Mouse (Mus musculus) megakaryocyte, embryonic 14.5 days (primary cell): Measurements from ENCODE around the gene Adad2. TPM values are rescaled to one million over a fixed set of nuclear protein-coding genes. Genes with fewer than 3 reads are reported as not detected.

Experiments
- H3K27me3 ChIP-seq: replicated peaks from 2 replicates; pipeline ENCODE3; 2012; ENCODE audit warnings: inconsistent platforms
- H3K36me3 ChIP-seq: replicated peaks from 2 replicates; pipeline ENCODE3; 2012; ENCODE audit warnings: low read length, inconsistent platforms, mixed read lengths
- H3K4me1 ChIP-seq: 2 replicates; pipeline ENCODE4 v1.6.1; 2012; ENCODE audit warnings: inconsistent platforms
- H3K4me3 ChIP-seq: replicated peaks from 2 replicates; pipeline ENCODE3; 2012; ENCODE audit warnings: moderate library complexity, mild to moderate bottlenecking, inconsistent platforms
- H3K9me3 ChIP-seq: 2 replicates; pipeline ENCODE4 v1.6.1; 2012; ENCODE audit warnings: inconsistent platforms
- FLI1 ChIP-seq: IDR thresholded peaks from 2 replicates; pipeline ENCODE4 v1.6.1; 2012; ENCODE audit warnings: low read length, inconsistent platforms, mixed read lengths
- GATA1 ChIP-seq: IDR thresholded peaks from 3 replicates; pipeline ENCODE4 v1.6.1; 2012; ENCODE audit warnings: mixed read lengths, low read length, inconsistent platforms, borderline replicate concordance
- polyA plus RNA-seq: library from polyadenylated mRNA; stranded (reverse); fragments of >175 nt; gene quantifications from 2 replicates; pipeline ENCODE4 v1.2.3, GENCODE M21; 2012; ENCODE audit warnings: low replicate concordance; ENCODE audit not compliant: insufficient read depth

Adad2 gene
- polyA plus RNA-seq, 1 experiment, result not detected

DNA sequence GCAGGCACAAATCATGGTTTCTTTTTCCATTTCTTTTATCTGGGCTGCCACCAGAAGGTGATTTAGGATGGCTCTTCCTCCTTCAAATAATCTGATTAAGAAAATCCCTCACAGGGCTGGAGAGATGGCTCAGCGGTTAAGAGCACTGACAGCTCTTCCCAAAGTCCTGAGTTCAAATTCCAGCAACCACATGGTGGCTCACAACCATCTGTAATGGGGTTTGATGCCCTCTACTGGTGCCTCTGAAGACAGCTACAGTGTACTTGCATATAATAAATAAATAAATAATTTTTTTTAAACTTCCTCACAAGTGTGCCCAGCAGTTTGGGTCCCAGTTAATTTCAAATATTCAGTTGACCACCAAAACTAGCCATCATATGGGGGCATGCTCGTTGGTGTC lies 6.3 kb upstream of the Adad2 start:
- Histone ChIP-seq H3K4me3 (no peak overlapping the region), H3K4me1 (peaks cover 25% of the 10 kb centered on the region), H3K9me3 (peaks cover 23% of the 10 kb centered on the region), H3K27me3 (peaks cover 3% of the 10 kb centered on the region), H3K36me3 (peaks cover 22% of the 10 kb centered on the region)
- TF ChIP-seq FLI1 (no peak), GATA1 (no peak)

DNA sequence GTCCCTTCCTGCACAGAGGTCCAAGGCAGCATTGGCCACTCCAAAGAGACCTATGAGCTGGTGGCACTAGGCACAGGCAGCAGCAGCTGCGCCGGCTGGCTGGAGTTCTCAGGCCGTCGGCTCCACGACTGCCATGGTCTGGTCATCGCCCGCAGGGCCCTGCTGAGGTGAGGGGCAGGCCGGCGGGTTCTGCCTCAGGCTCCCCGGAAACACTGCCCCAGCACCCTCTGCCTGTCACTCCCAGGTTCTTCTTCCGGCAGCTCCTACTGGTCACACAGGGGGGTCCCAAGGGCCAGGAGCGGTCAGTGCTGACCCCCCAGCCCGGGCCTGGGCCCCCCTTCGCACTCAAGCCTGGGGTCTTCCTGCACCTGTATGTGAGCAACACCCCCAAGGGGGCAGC lies 2.5 kb downstream of the Adad2 start:
- peaks cover 64% of the 10 kb centered on the region for H3K27me3 ChIP-seq
- TF ChIP-seq FLI1 (no peak), GATA1 (no peak)
- H3K36me3 ChIP-seq, result no peaks in the 10 kb centered on the region
- 0 out of 2 replicates have a peak, but pooled peaks cover under 1% of the 10 kb centered on the region for H3K9me3 ChIP-seq
- H3K4me1 ChIP-seq, result no peaks in the 10 kb centered on the region; the same call in 1 of the 2 replicates
- H3K4me3 ChIP-seq, result no peak overlapping the region

DNA sequence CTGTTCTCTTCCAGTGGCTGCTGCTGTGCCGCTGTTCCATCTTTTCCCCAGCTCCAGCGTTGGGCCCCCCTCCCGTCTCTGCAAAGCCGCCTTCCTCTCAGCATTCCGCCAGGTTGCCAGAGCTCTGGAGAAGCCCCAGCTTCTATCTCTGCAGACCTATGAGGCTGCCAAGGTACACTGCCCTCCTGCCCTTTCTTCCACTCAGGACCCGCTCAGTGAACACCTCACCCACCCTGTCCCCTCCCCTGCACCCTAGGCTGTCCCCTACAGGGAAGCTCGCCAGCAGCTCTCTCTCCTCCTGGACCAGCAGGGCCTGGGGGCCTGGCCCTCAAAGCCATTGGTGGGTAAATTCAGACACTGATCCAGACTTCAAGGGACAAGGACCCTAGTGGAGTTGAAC lies 3.8 kb downstream of the Adad2 start:
- H3K4me1 ChIP-seq, result no peaks in the 10 kb centered on the region; the same call in 1 of the 2 replicates
- H3K27me3 ChIP-seq, result peaks cover 72% of the 10 kb centered on the region
- no peaks in the 10 kb centered on the region for H3K9me3 ChIP-seq
- TF ChIP-seq FLI1 (no peak), GATA1 (no peak)
- no peaks in the 10 kb centered on the region for H3K36me3 ChIP-seq
- H3K4me3 ChIP-seq, result no peak overlapping the region

DNA sequence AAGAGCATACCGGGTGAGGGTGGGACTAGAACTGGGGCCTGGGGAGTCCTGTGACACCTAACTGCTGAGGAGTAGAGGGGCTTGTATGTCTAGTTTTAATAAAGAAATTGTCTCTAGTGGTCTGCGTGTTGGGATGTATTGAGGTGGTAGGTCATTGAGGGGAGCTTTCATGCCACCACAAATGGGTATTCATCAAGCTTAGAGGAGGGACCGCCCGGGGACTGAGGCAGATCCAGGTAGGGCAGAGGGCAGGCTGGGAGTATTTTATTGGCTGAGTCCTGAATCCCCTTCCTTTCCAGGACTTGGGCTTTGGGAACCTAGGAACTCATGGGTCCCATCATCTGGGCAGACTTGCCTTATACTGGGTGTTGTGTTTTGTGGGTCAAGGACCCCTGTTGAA lies 4.3 kb downstream of the Adad2 start:
- Histone ChIP-seq H3K27me3 (peaks cover 75% of the 10 kb centered on the region), H3K36me3 (no peaks in the 10 kb centered on the region), H3K9me3 (no peaks in the 10 kb centered on the region), H3K4me3 (no peak overlapping the region), H3K4me1 (no peaks in the 10 kb centered on the region; the same call in 1 of the 2 replicates)
- TF ChIP-seq GATA1, result no peak
- TF ChIP-seq FLI1, result no peak

DNA sequence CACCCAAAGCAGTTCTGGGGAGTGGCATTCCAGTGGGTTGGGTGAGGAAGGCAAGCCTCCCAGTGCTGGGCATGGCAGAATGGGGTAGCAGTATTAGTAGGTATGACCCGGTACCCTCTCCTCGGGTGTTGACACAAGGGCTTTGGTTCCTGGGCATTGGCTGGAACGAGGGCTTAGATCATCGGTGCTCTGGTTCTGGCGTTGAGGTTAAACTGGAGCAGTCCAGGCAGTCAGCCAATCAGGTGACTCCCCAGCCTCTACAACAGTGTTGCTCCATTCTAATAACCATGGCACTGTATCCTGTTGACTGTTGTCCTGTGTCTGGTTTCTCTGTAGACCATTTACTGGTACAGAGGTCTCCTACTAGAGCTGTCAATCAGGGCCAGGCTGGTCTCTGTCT lies 5.0 kb downstream of the Adad2 start:
- H3K27me3 ChIP-seq, result peaks cover 75% of the 10 kb centered on the region
- no peaks in the 10 kb centered on the region for H3K9me3 ChIP-seq
- H3K4me3 ChIP-seq, result no peak overlapping the region
- H3K36me3 ChIP-seq, result no peaks in the 10 kb centered on the region
- TF ChIP-seq FLI1, result no peak
- no peak for TF ChIP-seq GATA1
- H3K4me1 ChIP-seq, result no peaks in the 10 kb centered on the region; the same call in 1 of the 2 replicates

DNA sequence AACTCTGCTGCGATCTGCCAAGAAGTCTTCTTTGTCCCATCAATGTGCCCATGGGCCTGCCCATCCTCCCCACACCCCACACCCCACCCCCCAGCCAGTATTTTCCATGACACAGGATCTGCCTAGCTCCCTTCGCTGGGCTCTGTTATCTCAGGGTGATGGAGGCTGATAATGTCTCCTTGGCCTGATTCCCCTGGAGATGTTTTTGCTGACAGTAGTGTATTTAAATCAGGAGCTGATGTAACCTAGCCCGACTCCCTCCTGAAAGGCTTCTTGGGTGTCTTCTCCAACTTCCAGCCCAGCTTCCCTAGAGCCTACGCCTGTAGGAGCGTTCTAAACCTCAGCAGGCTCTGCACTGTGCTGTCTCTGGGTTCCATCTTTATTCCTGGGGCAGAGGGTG lies 6.3 kb downstream of the Adad2 start:
- Histone ChIP-seq H3K9me3 (no peaks in the 10 kb centered on the region), H3K4me3 (no peak overlapping the region), H3K27me3 (peaks cover 75% of the 10 kb centered on the region), H3K4me1 (no peaks in the 10 kb centered on the region; the same call in 1 of the 2 replicates), H3K36me3 (no peaks in the 10 kb centered on the region)
- TF ChIP-seq FLI1 (no peak), GATA1 (no peak)

DNA sequence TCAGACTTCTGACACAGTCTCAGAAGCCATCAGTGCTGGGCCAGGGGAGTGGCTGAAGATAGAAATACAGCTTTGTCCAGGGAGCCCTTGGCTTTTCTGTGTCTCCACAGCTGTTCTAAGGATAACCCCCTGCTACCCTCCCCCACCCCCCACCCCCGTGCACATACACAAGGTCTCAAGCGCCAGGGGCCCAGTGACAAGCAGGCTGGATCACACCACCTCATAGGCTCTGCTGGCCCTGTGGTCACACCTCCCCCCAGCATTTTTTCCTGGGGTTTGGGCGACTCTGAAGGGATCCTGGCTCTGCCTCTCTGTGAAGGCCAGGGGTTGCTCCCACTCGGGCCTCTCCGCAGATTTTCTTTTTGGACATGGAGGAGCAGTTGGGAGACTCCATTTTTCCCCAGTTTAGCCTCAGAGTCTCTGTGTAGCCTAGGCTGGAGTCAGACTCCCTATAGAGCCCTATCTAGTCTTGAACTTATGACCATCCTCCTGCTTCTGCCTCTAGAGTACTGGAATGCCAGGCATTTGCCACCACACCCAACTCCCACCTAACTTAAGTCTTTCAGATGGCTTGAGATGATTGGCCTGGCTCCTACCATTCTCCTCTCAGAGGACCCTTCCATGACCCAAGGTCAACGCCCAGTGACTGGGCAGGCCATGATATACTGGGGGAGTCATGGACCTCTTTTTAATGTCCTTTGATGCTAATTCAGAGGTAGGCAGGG lies 7.7 kb downstream of the Adad2 start:
- no peaks in the 10 kb centered on the region for H3K9me3 ChIP-seq
- peaks cover 78% of the 10 kb centered on the region for H3K27me3 ChIP-seq
- H3K4me1 ChIP-seq, result no peaks in the 10 kb centered on the region
- no peak overlapping the region for H3K4me3 ChIP-seq
- TF ChIP-seq FLI1, result no peak
- TF ChIP-seq GATA1, result no peak
- no peaks in the 10 kb centered on the region for H3K36me3 ChIP-seq

DNA sequence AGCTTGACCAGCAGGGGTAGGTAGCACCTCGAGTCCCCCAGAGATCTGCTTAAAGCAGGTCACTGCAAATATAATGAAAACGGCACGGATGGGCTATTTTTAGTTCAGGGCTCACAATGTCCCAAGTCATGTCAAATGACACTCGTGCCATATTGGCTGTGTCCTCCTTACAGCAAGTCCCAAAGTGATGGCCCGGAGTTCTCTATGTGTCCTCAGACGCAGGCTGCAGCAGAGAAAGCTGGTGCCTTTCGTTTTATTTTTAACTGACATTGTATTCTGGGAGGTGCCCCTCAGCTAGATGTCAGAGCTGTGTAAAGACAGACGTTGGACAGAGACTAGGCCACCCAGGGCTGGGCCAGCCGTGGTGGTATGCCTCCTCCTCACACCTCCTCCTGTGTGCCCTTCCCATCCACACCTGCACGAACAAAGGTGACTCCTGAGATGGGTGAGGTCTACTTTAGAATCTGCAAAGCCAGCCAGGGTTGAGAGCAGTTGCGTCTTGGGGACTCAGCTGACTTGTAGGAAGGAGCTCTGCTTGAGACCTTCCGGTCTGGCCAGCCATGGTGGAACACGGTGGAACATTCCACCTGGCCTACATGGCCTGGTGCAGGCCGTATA lies 8.4 kb downstream of the Adad2 start:
- H3K27me3 ChIP-seq, result peaks cover 78% of the 10 kb centered on the region
- peaks cover 3% of the 10 kb centered on the region; the same call in 1 of the 2 replicates for H3K9me3 ChIP-seq
- no peak overlapping the region for H3K4me3 ChIP-seq
- H3K36me3 ChIP-seq, result no peaks in the 10 kb centered on the region
- no peaks in the 10 kb centered on the region for H3K4me1 ChIP-seq
- TF ChIP-seq GATA1 (no peak), FLI1 (no peak)

DNA sequence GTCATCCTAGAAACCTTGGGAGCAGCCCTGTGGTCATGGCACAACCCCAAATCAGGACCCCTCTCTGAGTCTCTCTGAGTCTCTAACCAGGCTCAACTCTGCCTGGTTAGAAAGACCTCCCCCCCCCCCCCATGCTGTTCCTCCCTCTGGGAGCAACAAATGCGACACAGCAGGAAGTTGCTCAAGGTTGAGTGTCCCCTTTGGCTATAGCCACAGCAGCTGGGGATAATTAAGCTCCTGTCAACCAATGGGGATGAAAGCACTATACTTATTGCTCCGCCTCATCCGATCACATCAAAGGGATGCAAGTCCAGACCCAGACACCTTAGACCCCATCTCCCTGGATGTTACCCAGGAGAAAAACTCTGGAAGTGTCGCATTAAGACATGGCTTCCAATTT lies 10.0 kb downstream of the Adad2 start:
- no peak for TF ChIP-seq GATA1
- TF ChIP-seq FLI1, result no peak
- H3K4me3 ChIP-seq, result no peak overlapping the region
- peaks cover 68% of the 10 kb centered on the region for H3K27me3 ChIP-seq
- H3K4me1 ChIP-seq, result peaks cover 9% of the 10 kb centered on the region
- H3K36me3 ChIP-seq, result no peaks in the 10 kb centered on the region
- H3K9me3 ChIP-seq, result peaks cover 7% of the 10 kb centered on the region

DNA sequence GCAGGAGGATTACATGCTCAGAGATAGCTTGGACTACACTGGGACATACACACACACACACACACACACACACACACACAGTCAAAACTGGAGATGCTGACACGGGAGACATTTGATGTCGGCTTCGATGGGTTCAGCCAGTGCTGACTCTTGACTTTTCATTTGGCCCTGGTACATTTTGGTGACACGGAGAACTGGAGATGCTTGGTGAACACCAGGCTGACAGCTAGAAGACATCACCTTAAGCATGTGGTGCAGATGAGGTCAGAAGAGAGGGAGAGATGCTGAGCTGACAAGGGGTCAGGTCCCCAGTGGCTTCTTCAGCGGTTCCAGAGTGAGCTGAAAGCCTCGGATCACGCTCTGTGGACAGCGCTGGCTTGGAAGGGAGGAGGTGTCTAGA lies 10.5 kb downstream of the Adad2 start:
- Histone ChIP-seq H3K4me1 (peaks cover 14% of the 10 kb centered on the region), H3K27me3 (peaks cover 63% of the 10 kb centered on the region), H3K4me3 (no peak overlapping the region), H3K36me3 (no peaks in the 10 kb centered on the region), H3K9me3 (peaks cover 7% of the 10 kb centered on the region)
- TF ChIP-seq FLI1, result no peak
